Mouse (Mus musculus) thymus, adult 2 months (tissue): ENCODE results near the gene Senp2.

ENCODE experiments used
- CTCF ChIP-seq: fragments of 200-500 bp; IDR thresholded peaks from 2 replicates; pipeline ENCODE4 v1.5.1; 2012; ENCODE audit warnings: mild to moderate bottlenecking, control low read depth, low read length, moderate library complexity, borderline replicate concordance; ENCODE audit not compliant: control insufficient read depth, poor library complexity, insufficient read depth; ENCODE audit errors: extremely low read depth
- POLR2A ChIP-seq: fragments of 200-500 bp; IDR thresholded peaks from 2 replicates; pipeline ENCODE4 v1.6.1; 2012; ENCODE audit warnings: mild to moderate bottlenecking, low read length, control low read depth, moderate library complexity; ENCODE audit not compliant: control insufficient read depth, poor library complexity, insufficient read depth; ENCODE audit errors: extremely low read depth

- no peak for TF ChIP-seq CTCF
- TF ChIP-seq POLR2A = no peak
Observed at GRCm38 (mm10) chr16:22071361-22071760, 62.1 kb downstream of the Senp2 start.
